Mouse (Mus musculus) testis, adult 2 months (tissue): ENCODE results near the gene Rab40c. TPM values are rescaled to one million over a fixed set of nuclear protein-coding genes. Genes with fewer than 3 reads are reported as not detected.

Experiments used
- H3K27ac ChIP-seq: fragments of 200-500 bp; 2 replicates; pipeline ENCODE4 v1.5.1; 2012; ENCODE audit warnings: low read depth, low read length; ENCODE audit not compliant: control insufficient read depth, insufficient read depth
- H3K27me3 ChIP-seq: fragments of 200-500 bp; 2 replicates; pipeline ENCODE4 v1.6.1; 2012; ENCODE audit warnings: mild to moderate bottlenecking, low read length, moderate library complexity; ENCODE audit not compliant: control insufficient read depth, insufficient read depth
- H3K36me3 ChIP-seq: fragments of 200-500 bp; 2 replicates; pipeline ENCODE4 v1.6.1; 2012; ENCODE audit warnings: mild to moderate bottlenecking, low read length; ENCODE audit not compliant: control insufficient read depth, insufficient read depth
- H3K4me1 ChIP-seq: fragments of 200-500 bp; 2 replicates; pipeline ENCODE4 v1.6.1; 2012; ENCODE audit warnings: low read length; ENCODE audit not compliant: control insufficient read depth, insufficient read depth
- H3K4me3 ChIP-seq: fragments of 200-500 bp; 2 replicates; pipeline ENCODE4 v1.5.1; 2012; ENCODE audit warnings: low read depth, mild to moderate bottlenecking, low read length, moderate library complexity, mixed read lengths; ENCODE audit not compliant: control insufficient read depth
- CTCF ChIP-seq: fragments of 200-500 bp; IDR thresholded peaks from 2 replicates; pipeline ENCODE4 v1.5.1; 2012; ENCODE audit warnings: low read depth, mild to moderate bottlenecking, inconsistent platforms, low read length, moderate library complexity; ENCODE audit not compliant: control insufficient read depth, insufficient read depth, insufficient replicate concordance
- POLR2A ChIP-seq: fragments of 200-500 bp; IDR thresholded peaks from 2 replicates; pipeline ENCODE4 v1.6.1; 2012; ENCODE audit warnings: low read depth, mild to moderate bottlenecking, inconsistent platforms, low read length, moderate library complexity; ENCODE audit not compliant: control insufficient read depth
- polyA plus RNA-seq: library from polyadenylated mRNA; depleted of rRNA; stranded (reverse); fragments of >200 nt; gene quantifications from 2 replicates; pipeline ENCODE4 v1.2.3, GENCODE M21; 2012

The Rab40c gene
- polyA plus RNA-seq, 1 experiment: 31.9 TPM

- TF ChIP-seq POLR2A (no peak), CTCF (no peak)
- Histone ChIP-seq H3K4me3 (no peak overlapping the region), H3K4me1 (peaks cover 2% of the 10 kb centered on the region; the same call in 1 of the 2 replicates)
Measured at GRCm38 (mm10) chr17:25946349-25946748, 26.8 kb upstream of the Rab40c start.

GRCm38 (mm10) chr17:25945517-25946155, 26.1 kb upstream of the Rab40c start:
- peaks cover 6% of the 10 kb centered on the region for H3K4me1 ChIP-seq
- no peaks in the 10 kb centered on the region for H3K27me3 ChIP-seq
- H3K27ac ChIP-seq: no peak overlapping the region

More at GRCm38 (mm10) chr17:25946349-25946748, 26.8 kb upstream of the Rab40c start:
- no peaks in the 10 kb centered on the region for H3K36me3 ChIP-seq
- no peaks in the 10 kb centered on the region for H3K27me3 ChIP-seq
- no peak overlapping the region for H3K27ac ChIP-seq

DNA sequence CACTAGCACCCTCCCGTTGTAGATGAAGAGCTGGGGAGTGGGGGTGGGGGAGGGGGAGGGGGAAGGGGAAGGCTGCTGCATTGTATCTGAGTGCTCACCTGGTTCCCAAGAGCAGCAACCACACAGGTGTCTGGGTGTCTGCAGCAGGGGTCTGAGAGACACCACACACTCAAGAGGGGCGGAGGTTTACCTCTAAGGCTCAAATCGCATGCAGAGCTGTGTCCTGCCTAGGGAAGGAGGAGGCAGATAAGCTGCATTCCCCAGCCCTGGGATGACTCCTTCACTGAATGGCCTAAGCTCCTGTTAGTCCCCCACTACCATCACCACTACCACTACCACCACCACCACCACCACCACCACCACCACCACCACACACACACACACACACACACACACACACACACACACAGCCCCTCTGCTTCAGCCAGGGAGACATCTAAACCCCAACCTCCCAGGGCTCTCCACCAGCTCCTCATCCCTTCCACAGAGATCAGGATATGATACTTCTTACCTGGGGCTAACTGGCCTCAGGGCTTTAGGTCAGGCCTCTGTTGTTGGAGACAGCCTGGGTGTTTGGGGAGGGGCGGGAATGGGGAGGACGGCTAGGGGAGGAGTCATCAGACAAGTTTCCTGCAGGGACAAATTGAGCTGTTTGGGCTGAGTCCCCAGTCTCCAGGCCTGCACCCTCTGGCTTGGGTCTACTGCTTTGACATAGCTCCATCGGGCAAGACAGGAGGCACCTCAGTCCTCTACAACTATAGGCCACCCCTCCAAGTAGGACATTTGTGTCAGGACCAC, 25.0 kb upstream of the Rab40c start, which contains the start of the genes Pigq and Nhlrc4:
Gene Pigq, minus strand, starts transcription at position 571 of the 798 bp plus-strand sequence.
Gene Nhlrc4, minus strand, starts transcription at position 596 of the 798 bp plus-strand sequence.
- Histone ChIP-seq H3K27me3 (no peaks in the 10 kb centered on the region), H3K4me3 (no peak within 1 kb of the TSS), H3K27ac (no peak within 1 kb of the TSS), H3K36me3 (no peaks in the 10 kb centered on the region), H3K4me1 (peaks cover 7% of the 10 kb centered on the region)
- TF ChIP-seq POLR2A (no peak), CTCF (no peak)

More at GRCm38 (mm10) chr17:25945517-25946155, 26.1 kb upstream of the Rab40c start:
- H3K36me3 ChIP-seq: no peaks in the 10 kb centered on the region
- H3K4me3 ChIP-seq: no peak overlapping the region
- TF ChIP-seq POLR2A (no peak), CTCF (no peak)

DNA sequence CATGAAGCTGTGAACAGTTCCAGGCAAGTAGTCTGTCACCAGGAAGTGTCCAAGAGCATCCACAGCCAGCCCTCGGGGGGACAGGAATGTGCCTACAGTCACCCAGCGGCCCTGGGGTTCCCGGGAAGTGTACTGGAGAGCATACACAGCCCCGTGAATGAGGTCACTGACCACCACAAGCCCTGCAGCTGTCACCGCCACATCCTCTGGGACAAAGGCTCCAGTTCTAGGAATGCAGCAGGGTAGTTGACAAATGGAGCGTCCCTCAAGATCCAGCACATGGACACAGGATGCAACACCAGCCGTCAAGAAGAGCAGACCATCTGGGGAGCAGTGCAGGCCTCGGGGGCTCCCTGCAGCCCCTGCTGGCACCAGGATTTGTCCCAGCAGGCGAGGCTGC, 24.2 kb upstream of the Rab40c start:
- H3K36me3 ChIP-seq: no peaks in the 10 kb centered on the region
- no peak overlapping the region for H3K4me3 ChIP-seq
- no peak overlapping the region for H3K27ac ChIP-seq
- H3K27me3 ChIP-seq: no peaks in the 10 kb centered on the region
- no peak for TF ChIP-seq CTCF
- no peak for TF ChIP-seq POLR2A
- peaks cover 7% of the 10 kb centered on the region for H3K4me1 ChIP-seq

- peaks cover 7% of the 10 kb centered on the region for H3K4me1 ChIP-seq
Measured at GRCm38 (mm10) chr17:25943221-25943620, 23.7 kb upstream of the Rab40c start.

GRCm38 (mm10) chr17:25942597-25943151, 23.1 kb upstream of the Rab40c start:
- TF ChIP-seq CTCF (no peak), POLR2A (no peak)
- Histone ChIP-seq H3K27ac (no peak overlapping the region), H3K36me3 (no peaks in the 10 kb centered on the region), H3K4me1 (peaks cover 7% of the 10 kb centered on the region), H3K27me3 (no peaks in the 10 kb centered on the region), H3K4me3 (no peak overlapping the region)

More at GRCm38 (mm10) chr17:25943221-25943620, 23.7 kb upstream of the Rab40c start:
- H3K36me3 ChIP-seq: no peaks in the 10 kb centered on the region
- H3K4me3 ChIP-seq: no peak overlapping the region
- H3K27me3 ChIP-seq: no peaks in the 10 kb centered on the region
- no peak for TF ChIP-seq CTCF
- no peak for TF ChIP-seq POLR2A
- no peak overlapping the region for H3K27ac ChIP-seq
